Mouse (Mus musculus) heart, adult 2 months (tissue): ENCODE results near the gene Igfbp6. TPM values are rescaled to one million over a fixed set of nuclear protein-coding genes. Genes with fewer than 3 reads are reported as not detected.

Experiments
- DNase-seq, 2 experiments: peaks; one replicate each; pipeline ENCODE4 v3.0.0; 2021
- H3K27ac ChIP-seq: fragments of 200-600 bp; 2 replicates; pipeline ENCODE4 v1.8.1; 2022
- H3K27me3 ChIP-seq: fragments of 200-500 bp; 2 replicates; pipeline ENCODE4 v1.6.1; 2012; ENCODE audit warnings: mild to moderate bottlenecking, low read length, inconsistent platforms, mixed read lengths; ENCODE audit not compliant: control insufficient read depth, insufficient read depth
- H3K36me3 ChIP-seq: fragments of 200-500 bp; 2 replicates; pipeline ENCODE4 v1.6.1; 2012; ENCODE audit warnings: low read length, inconsistent platforms; ENCODE audit not compliant: control insufficient read depth, insufficient read depth
- H3K4me1 ChIP-seq: fragments of 200-500 bp; 2 replicates; pipeline ENCODE4 v1.6.1; 2011; ENCODE audit warnings: low read length; ENCODE audit not compliant: control insufficient read depth, insufficient read depth
- H3K4me3 ChIP-seq: fragments of 200-600 bp; 2 replicates; pipeline ENCODE4 v1.8.1; 2022
- H3K79me2 ChIP-seq: fragments of 200-500 bp; replicated peaks from 2 replicates; pipeline ENCODE4 v1.6.1; 2012; ENCODE audit warnings: mild to moderate bottlenecking, inconsistent platforms, low read length, moderate library complexity, mixed read lengths; ENCODE audit not compliant: control insufficient read depth, insufficient read depth
- H3K9ac ChIP-seq: fragments of 200-500 bp; 2 replicates; pipeline ENCODE4 v1.6.1; 2012; ENCODE audit warnings: low read depth, mild to moderate bottlenecking, control low read depth, inconsistent platforms, low read length, mixed read lengths
- CTCF ChIP-seq: fragments of 200-600 bp; IDR thresholded peaks from 2 replicates; pipeline ENCODE4 v1.8.1; 2022; ENCODE audit warnings: antibody characterized with exemption, mild to moderate bottlenecking, moderate library complexity
- EP300 ChIP-seq: fragments of 200-500 bp; IDR thresholded peaks from 2 replicates; pipeline ENCODE4 v1.6.1; 2011; ENCODE audit warnings: low read depth, low read length, control low read depth; ENCODE audit not compliant: insufficient read depth
- POLR2A ChIP-seq: fragments of 200-500 bp; IDR thresholded peaks from 2 replicates; pipeline ENCODE4 v1.6.1; 2011; ENCODE audit warnings: mild to moderate bottlenecking, low read depth, low read length, control low read depth; ENCODE audit not compliant: insufficient read depth
- WGBS: fragments of 180-500 bp; shearing (Covaris S2); methylation state at CpG from one replicate; pipeline ENCODE4 v1.1.7; 2018; 5-methylcytosine and 5-hydroxymethylcytosine counted together
- intact Hi-C: fragments of 180-260 bp; cut with DNase I; formaldehyde crosslinking; loops from one replicate; pipeline ENCODE4 v1.15.1; 2025
- polyA plus RNA-seq: library from polyadenylated mRNA; depleted of rRNA; stranded (reverse); fragments of >200 nt; gene quantifications from 2 replicates; pipeline ENCODE4 v1.2.3, GENCODE M21; 2012
- total RNA-seq, 2 experiments: library from RNA; stranded (reverse); gene quantifications; 2 replicates each; pipeline ENCODE4 v1.2.3; 2021

Gene Igfbp6
- total and polyA plus RNA-seq, 3 experiments = 28.9 to 56.1 (median 31.7) TPM

DNA sequence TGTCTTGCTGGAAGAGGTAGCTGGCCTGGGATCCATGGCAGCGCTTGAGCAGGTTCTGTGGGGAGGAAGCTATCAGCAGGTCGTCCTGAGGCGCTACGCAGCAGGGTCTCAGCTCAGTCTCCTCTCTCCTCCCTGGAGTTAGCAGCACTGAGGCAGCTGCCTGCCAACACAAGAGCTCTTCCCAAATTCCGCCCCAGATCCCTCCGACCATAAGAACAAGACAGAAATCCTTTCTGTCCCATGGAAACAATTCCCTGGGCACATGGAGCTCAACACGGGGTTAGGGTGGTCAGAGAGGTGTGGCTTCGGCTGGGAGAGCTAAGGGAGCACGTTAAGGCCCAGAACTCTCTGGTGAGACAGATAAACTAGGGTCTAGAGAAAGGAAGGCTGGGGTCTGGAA, 34.9 kb downstream of the Igfbp6 start:
- no peak overlapping the region for H3K9ac ChIP-seq
- 84% methylated on average over 9 of the region's 9 CpGs for WGBS
- no peaks in the 10 kb centered on the region for H3K27me3 ChIP-seq
- H3K4me1 ChIP-seq = peaks cover 2% of the 10 kb centered on the region
- H3K4me3 ChIP-seq = no peak overlapping the region
- DNase-seq = no peak
- H3K27ac ChIP-seq = no peak overlapping the region
- no peak for TF ChIP-seq CTCF
- TF ChIP-seq EP300 = no peak
- no peak for TF ChIP-seq POLR2A
- no peaks in the 10 kb centered on the region for H3K36me3 ChIP-seq
- intact Hi-C loops = loop anchor here (2.0 to 5.0 kb wide), 2 partner anchors 26 to 138 kb away; partner anchors contain the start of gene Csad
- H3K79me2 ChIP-seq = no peaks in the 10 kb centered on the region

DNA sequence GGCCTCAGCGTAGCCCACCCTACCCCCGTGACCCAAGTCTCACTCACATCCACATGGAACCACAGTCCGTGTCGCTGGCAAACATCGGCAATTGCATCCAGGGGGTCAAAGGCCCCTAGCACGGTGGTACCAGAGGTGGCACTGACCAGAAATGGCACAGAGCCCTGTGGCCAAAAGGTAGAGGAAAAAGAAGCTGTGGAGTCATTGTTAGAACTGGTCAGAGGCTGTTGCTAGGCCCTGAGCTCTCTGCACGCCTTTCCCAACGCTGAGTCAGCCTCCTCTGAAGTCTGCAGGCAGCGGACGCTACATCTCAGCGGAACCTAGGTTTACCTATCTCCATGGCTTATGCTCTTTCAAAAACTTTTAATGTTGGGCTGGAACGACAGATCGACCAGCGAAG, 35.8 kb downstream of the Igfbp6 start:
- DNase-seq = no peak
- no peaks in the 10 kb centered on the region for H3K27me3 ChIP-seq
- no peaks in the 10 kb centered on the region for H3K79me2 ChIP-seq
- TF ChIP-seq EP300 (no peak), POLR2A (no peak), CTCF (no peak)
- H3K9ac ChIP-seq = no peak overlapping the region
- no peak overlapping the region for H3K27ac ChIP-seq
- no peak overlapping the region for H3K4me3 ChIP-seq
- WGBS = 91% methylated on average over 14 of the region's 14 CpGs
- no peaks in the 10 kb centered on the region for H3K36me3 ChIP-seq
- peaks cover 2% of the 10 kb centered on the region for H3K4me1 ChIP-seq
- intact Hi-C loops = loop anchor here (2.0 to 5.0 kb wide), 2 partner anchors 25 to 137 kb away; partner anchors contain the start of gene Csad

- intact Hi-C loops = no loop called here
- no peak overlapping the region for H3K27ac ChIP-seq
- TF ChIP-seq EP300 (no peak), POLR2A (no peak), CTCF (no peak)
- no peaks in the 10 kb centered on the region for H3K27me3 ChIP-seq
- no peaks in the 10 kb centered on the region for H3K36me3 ChIP-seq
- no peak overlapping the region for H3K9ac ChIP-seq
- no peaks in the 10 kb centered on the region for H3K79me2 ChIP-seq
- no peak overlapping the region for H3K4me3 ChIP-seq
- WGBS = 78% methylated on average over 3 of the region's 3 CpGs
- peaks cover 2% of the 10 kb centered on the region for H3K4me1 ChIP-seq
- DNase-seq = no peak
Observed at GRCm38 (mm10) chr15:102183076-102183475, 38.9 kb downstream of the Igfbp6 start.

GRCm38 (mm10) chr15:102186239-102186638, 42.1 kb downstream of the Igfbp6 start:
- Histone ChIP-seq H3K79me2 (no peaks in the 10 kb centered on the region), H3K27me3 (no peaks in the 10 kb centered on the region), H3K36me3 (no peaks in the 10 kb centered on the region), H3K4me3 (no peak overlapping the region), H3K4me1 (no peaks in the 10 kb centered on the region), H3K27ac (no peak overlapping the region), H3K9ac (no peak overlapping the region)
- no peak for DNase-seq
- intact Hi-C loops = no loop called here
- TF ChIP-seq POLR2A (no peak), EP300 (no peak), CTCF (no peak)
- 87% methylated on average over 11 of the region's 11 CpGs for WGBS

DNA sequence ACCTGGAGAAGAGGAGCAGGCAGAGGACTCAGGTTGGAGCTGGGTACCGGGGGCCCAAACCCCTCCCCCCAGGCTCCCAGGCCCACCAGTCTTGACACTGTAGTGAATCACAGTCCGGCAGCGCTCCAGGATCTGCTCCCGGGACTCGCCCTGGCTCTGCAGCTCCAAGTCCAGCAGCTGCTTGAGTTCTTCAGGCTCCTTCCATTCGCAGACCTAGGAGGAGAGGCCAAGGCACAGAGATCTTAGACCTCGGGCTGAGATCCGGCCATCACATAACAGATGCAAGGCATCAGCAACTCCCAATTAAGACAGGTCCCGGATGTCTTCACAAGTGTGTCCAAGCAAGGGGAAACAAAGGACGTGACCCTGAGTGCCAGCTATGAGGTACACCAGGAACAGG, 43.9 kb downstream of the Igfbp6 start:
- WGBS = 78% methylated on average over 10 of the region's 10 CpGs
- TF ChIP-seq EP300 (no peak), POLR2A (no peak), CTCF (no peak)
- Histone ChIP-seq H3K27ac (no peak overlapping the region), H3K36me3 (no peaks in the 10 kb centered on the region), H3K4me1 (no peaks in the 10 kb centered on the region; the same call in 1 of the 2 replicates), H3K4me3 (no peak overlapping the region), H3K79me2 (no peaks in the 10 kb centered on the region), H3K9ac (no peak overlapping the region), H3K27me3 (no peaks in the 10 kb centered on the region)
- DNase-seq = peak; percentile 61 to 65
- intact Hi-C loops = no loop called here

DNA sequence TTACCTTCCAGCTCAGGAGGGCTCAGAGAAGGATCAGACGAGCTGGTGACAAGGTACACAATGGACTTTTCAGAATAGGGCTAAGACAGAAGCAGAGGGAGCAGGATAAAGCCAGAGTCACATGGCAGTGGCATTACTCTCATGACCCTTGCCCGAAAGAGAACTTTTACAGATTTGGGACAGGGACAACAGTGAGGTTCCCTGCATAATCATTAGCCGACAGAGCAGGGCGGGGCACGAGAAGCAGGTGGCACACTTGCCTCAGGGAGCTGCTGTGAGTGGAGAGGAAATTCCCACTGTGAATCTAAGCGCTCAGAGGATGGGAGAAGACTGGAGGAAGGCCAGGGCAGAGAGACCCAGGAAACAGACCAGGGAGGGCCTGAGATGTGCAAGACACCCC, 44.7 kb downstream of the Igfbp6 start:
- intact Hi-C loops = no loop called here
- Histone ChIP-seq H3K9ac (no peak overlapping the region), H3K27ac (no peak overlapping the region), H3K4me1 (no peaks in the 10 kb centered on the region; the same call in 1 of the 2 replicates), H3K36me3 (no peaks in the 10 kb centered on the region), H3K79me2 (no peaks in the 10 kb centered on the region), H3K27me3 (no peaks in the 10 kb centered on the region), H3K4me3 (no peak overlapping the region)
- DNase-seq = no peak
- WGBS = 72% methylated on average over 6 of the region's 6 CpGs
- TF ChIP-seq EP300 = no peak
- no peak for TF ChIP-seq CTCF
- TF ChIP-seq POLR2A = no peak
